Mouse (Mus musculus) kidney, adult 2 months (tissue): Measurements from ENCODE around the gene Xpo5.

Source experiments
- CTCF ChIP-seq: fragments of 200-500 bp; conservative IDR thresholded peaks from 2 replicates; pipeline ENCODE4 v1.5.1; 2011; ENCODE audit warnings: low read depth, mild to moderate bottlenecking, control low read depth, low read length, moderate library complexity, mixed read lengths; ENCODE audit not compliant: insufficient read depth, insufficient read length
- POLR2A ChIP-seq: fragments of 200-500 bp; IDR thresholded peaks from one replicate; pipeline ENCODE4 v1.6.1; 2011; ENCODE audit warnings: low read depth, low read length, control low read depth

DNA sequence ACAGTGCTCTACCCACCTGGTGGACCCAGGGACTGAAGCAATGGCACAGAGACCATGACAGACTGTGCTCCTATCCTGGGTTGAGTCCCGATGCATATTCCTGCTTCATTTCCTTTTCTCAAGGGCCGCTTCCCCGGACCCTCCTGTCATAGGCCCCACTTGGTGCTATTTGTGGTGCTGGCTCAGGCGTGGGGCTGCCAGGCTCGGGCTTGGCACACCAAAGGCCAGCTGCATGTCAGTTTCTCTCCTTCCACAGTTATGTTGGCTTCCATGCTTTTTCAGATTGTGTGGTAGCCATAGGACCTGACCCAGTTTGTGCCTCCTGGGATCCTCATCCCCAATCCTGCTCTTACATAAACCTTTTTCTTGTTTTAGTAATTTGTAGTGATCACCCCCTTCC, 33.8 kb upstream of the Xpo5 start:
- TF ChIP-seq POLR2A (no peak), CTCF (no peak)
